Mouse (Mus musculus) cerebellum, adult (tissue): ENCODE results near the gene Ufc1.
A peak's percentile ranks its signal among the peaks of the same experiment; 100 is the strongest.

Source experiments
- ATAC-seq: cut with Nextera tagmentation; 2 replicates; pipeline ENCODE4 v1.9.2; 2017; ENCODE audit warnings: mild to moderate bottlenecking, moderate library complexity, mixed read lengths; ENCODE audit not compliant: insufficient number of reproducible peaks, low FRiP score, low TSS enrichment

The Ufc1 gene

DNA sequence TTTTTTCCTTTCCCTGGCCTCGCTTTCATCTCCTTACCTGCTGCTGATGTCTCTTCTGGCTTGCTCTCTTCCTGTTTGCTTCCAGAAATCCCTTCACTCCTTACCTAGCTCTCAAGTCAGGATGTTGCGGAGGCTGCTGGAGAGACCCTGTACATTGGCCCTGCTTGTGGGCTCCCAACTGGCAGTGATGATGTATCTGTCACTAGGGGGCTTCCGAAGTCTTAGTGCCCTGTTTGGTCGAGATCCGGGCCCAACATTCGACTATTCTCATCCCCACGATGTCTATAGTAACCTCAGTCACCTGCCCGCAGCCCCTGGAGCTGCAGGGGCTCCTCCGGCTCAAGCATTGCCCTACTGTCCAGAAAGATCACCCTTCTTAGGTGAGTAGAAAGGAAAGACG is 23.2 kb downstream of the Ufc1 start:
- ATAC-seq = no peak

DNA sequence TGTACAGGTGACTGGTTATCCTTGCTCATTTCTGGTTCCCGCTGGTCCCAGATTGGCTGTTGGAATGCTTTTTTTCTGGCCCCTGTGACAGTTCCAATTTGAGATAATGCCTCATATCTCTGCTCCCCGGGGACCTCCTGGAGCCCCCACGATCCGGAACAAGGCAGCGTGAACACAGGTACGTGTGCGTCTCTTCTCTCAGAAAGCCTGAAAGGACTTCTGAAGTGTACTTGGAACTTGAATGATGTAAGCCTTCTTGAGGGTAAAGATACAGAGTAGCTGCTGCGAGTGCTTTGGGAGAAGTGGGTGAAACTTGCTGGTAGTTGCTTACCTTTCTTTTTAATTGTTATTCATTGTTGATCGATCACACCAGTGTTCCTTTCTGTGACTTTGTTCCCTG is 23.6 kb downstream of the Ufc1 start:
- no peak for ATAC-seq

DNA sequence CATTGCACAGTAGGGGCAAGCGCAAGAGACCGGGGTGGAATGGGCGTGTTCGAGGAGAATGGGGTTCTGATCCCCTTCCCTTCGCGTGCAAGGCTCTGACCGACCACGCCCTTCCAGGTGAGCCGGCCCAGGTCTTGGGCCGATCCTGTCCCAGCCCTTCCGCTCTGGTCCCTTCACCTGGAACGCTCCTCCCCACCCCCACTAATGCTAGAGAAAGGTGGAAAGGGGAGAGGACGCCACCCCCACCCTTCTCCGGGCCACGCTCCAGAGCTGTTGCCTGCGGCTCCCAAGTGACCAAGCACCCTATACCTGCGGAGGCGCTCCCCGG is 24.3 kb downstream of the Ufc1 start:
- ATAC-seq = peak; percentile 53; the same call in 1 of the 2 replicates

DNA sequence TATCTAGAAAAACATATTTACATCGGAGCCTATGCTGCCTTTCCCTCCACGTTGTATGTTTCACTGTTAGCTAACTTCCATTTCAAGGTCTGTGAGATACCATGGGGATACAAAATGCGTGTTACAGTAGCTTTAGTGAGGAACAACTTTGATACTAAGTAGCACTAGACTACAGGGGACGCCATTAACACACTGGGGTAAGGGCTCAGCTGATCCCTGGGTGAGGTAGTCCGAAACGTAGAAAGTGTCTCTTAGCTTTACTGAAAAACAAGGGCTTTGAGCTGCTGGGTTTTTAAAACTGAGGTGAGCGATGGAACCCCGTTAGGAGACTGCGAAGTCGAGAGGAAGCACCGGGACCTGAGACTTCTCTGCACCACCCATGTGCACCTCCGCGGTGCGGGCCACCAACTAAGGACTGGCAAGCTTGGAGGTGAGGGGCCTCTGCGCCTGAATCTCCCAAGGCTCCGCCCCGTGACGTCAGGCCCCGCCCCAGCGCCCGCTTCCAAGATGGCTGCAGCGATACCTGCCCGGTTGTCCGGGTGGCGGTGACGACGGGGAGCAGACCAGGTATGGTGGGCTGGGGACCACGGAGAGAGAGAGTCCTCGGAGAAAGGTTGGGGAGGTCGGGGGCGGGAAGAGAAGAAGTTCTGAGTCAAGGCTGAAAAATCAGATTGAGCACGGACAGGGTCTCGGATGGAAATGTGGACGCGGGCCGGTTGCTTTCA is 24.8 kb downstream of the Ufc1 start, which contains the start of gene B4galt3:
Gene B4galt3 (plus strand): TSS at position 481 of the 725 bp plus-strand sequence.
- peak; percentile 96 for ATAC-seq

DNA sequence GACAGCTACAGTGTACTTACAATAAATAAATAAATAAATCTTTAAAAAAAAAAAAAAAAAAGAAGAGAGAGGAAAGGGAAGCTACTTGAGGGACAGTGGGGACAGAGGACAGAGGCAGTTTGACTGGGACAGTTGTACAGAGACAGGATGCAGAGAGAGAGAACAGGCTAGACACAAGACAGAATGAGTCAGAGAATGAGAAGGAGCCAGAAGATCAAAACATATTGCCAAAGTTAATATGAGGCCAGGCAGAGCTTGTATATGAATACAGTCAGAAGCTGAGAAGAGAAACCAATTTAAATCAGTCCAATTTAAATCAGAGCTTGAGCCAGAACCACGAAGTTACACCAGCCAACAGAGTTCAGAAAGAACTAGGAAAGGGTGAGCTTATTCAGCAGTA is 26.5 kb downstream of the Ufc1 start:
- no peak for ATAC-seq

DNA sequence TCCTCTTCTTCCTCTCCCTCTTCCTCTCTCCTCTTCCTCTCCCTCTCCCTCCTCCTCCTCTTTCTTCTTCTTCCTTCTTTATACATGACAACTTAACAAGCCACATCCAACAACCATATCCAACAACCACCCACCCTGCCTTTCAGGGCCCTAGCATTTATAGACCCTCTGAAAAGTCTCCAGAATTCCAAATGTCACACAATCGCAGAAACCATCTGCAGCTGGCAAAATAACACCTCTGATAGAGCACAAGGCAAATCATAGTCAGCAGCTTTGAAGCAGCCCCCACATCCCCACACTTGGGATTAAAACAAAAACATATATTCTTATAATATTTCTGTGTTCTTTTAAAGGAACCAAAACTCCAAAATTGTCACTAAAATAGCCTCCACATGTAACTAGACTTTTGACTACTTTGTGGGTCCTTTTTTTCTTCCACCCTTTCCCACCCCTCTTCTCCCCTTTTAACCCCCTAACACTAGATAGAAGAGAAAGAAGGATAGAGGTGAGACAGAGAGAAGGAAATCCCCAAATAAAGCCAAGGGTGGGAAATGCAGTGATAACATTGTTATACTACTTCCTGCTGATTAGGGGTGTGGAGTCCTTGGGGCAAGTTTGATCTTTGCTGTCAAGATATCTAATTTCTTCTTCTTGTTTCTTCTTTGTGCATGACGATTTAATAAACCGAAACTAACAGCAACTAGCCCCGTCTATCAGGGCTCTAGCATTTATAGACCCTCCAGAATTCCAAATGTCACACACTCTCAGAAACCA is 28.7 kb downstream of the Ufc1 start:
- ATAC-seq = no peak

DNA sequence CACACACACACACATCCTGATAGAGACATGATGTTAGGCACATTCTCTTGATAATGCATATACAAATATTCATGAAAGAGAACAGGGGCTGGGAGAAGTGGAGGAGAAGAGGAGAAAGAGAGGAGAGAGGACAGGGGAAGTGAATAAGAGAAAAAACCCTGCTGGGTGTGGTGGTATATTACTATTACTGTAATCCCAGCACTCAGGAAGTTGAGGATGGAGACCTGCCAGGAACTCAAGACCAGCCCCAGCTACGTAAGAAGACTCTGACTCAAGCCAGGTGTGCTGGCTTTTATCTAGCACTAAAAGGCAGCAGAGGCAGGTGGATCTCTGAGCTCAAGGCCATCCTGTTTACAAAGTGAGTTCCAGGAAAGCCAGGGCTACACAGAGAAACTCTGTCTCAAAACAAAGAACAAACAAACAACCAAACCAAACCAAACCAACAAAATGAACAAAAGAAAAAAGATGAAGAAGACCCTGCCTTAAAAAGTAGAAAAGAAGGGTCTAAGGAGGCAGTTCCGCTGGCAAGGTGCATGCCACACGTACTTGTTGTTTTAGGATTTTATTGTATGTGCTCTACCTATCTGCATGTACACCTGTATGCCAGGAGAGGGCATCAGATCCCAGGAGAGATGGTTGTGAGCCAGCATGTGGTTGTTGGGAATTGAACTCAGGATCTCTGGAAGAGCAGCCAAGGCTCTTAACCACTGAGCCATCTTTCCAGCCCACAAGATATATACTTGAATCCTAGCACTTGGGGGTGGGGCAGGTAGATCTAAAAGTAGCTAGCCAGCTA is 31.0 kb downstream of the Ufc1 start:
- no peak for ATAC-seq

DNA sequence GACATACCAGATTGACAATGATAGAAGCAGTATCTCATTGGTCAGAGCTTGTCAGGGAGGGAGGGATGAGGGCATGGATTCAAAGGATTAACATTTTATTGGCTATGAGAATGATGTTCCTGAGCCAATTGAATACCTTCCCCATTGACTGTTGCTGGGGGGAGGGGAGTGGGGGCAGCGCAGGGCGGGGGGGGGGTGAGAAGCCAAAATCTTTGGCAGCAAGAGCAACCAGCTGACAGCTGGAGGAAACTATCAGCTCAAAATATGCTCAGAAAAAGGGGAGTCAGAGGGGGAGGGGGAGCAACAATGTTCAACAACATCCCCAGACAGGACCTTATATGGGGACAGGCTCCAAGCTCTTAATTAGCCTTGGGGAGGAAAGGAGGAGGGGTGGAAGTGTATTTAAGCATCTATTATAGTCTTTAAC is 31.6 kb downstream of the Ufc1 start:
- ATAC-seq = no peak

DNA sequence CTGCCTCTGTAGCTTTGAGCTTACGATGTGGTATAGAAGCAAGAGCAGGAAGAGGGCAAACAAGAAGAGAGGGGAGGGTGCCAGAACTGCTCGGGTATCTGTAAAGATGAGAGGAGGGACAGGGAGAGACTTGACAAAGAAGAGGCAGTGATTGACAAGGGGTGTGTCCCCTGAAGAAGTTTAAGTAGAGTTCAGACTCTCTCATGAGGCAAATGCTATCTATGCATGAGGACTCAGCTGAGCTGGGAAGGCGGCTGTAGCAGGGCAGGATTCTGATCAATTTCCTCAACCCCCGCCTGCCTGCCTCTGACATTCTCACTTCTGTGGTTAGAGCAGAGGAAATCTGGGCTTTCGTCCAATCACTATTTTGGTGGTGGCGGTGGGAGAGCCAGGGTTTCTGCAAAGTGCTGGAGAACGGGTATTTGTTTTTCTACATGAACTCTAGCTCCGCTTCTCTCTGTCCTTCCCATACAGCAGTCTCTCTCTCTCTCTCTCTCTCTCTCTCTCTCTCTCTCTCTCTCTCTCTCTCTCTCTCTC is 32.2 kb downstream of the Ufc1 start:
- ATAC-seq = peak; percentile 53; the same call in 1 of the 2 replicates

DNA sequence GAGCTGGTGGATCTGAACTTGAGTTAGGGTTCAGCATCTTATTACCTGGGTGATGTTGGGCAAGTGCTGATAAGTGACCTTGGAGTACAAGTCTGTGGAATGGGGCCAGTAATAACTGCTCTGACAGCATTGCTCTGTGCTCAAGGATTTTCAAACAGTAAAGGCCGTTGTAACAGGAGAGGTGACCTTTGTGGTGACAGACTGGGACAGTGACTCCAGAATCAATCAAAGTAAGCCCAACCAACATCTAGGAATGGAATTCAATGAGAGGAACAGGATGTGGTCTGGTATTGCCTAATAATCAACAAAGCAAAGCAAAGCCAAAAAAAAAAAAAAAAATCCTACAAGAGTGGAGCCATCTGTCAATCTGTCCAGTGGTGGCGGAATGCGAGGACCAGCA is 34.5 kb downstream of the Ufc1 start:
- ATAC-seq = no peak

DNA sequence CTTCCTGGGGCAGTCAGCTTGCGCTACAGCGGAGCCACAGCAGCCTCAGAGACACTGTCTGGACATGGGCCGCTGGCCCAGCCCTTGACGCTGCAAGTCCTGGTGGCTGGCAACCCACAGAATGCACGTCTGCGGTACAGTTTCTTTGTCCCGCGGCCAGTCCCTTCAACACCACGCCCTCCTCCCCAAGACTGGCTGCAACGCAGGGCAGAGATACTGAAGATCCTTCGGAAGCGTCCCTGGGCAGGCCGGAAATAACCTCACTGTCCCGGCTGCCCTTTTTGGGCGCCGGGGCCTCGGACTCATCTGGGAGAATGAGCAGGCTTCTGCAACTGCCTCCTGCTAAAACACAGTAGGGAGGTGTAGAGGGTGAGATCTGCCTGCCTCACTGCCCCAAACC is 35.9 kb downstream of the Ufc1 start:
- ATAC-seq = no peak

DNA sequence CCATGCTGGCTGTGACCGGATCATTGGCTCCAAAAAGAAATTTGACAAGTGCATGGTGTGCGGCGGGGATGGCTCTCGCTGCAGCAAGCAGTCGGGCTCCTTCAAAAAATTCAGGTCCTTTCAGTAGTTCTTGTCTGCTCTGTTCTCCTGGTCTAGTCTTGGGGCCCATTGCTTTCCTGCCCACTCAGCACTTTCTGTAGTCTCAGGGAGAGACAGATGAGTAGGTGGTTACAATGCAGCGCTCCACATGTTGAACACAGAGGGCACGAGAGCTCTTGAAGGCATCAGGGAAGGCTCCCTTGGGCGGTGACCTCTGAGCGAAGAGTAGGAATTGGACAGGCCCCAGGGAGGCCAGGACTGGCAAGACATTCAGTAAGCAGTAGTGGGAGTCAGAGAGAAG is 37.0 kb downstream of the Ufc1 start:
- ATAC-seq = no peak

DNA sequence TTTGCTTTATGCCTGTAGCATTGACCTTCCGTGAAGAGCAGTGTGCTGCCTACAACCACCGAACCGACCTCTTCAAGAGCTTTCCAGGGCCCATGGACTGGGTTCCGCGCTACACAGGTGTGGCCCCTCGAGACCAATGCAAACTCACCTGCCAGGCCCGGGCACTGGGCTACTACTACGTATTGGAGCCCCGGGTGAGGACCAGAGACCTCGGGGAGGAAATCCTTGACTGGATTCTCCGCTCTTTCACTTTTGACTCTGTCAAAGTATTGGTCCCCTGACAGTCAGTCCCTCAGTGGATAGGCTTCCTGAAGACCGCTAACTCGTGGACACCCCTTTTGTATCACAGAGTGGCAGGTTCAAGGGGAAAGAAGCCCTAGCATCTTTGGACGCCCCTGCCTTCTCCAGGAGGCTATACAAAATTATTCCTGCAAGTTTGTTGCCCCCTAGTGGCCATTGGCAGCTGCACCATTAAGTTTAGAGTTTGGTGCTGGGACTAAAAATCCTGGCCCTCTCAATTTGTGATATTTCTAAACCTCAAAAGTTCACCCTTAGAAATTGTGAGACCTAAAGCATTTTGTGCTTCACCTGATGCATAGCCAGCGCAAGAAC is 37.8 kb downstream of the Ufc1 start:
- ATAC-seq = peak; percentile 46; the same call in 1 of the 2 replicates

DNA sequence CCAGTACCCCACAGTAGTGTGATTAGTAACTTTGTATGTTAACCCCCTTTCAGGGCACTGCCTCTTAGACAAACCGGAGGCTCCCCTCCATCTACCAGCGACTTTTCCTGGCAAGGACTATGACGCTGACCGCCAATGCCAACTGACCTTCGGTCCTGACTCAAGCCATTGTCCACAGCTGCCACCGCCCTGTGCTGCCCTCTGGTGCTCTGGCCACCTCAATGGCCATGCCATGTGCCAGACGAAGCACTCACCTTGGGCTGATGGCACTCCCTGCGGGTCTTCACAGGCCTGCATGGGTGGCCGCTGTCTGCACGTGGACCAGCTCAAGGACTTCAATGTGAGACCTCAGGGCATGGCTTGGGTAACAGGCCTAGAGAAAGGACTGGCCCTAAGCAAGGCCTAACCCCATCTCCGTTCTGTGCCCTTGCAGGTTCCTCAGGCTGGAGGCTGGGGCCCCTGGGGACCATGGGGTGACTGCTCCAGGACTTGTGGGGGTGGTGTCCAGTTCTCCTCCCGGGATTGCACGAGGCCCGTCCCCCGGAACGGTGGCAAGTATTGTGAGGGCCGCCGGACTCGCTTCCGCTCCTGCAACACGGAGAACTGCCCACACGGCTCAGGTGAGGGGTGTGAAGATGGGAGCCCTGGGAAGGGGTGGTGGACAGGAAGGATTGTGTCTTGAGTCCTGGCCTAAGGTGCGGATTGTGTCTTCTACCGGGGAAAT is 38.6 kb downstream of the Ufc1 start:
- ATAC-seq = no peak

DNA sequence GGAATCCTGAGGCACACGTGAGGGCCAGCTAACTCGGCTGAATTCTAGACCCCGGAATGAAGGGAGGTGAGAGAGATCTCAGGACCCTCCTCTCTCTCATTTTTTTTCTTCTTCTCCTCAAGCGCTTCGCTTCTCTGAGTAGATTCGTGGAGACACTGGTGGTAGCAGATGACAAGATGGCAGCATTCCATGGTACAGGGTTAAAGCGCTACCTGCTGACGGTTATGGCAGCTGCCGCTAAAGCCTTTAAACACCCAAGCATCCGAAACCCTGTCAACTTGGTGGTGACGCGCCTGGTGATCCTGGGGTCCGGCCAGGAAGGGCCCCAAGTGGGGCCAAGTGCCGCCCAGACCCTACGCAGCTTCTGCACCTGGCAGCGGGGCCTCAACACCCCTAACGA is 42.4 kb downstream of the Ufc1 start:
- ATAC-seq = no peak

DNA sequence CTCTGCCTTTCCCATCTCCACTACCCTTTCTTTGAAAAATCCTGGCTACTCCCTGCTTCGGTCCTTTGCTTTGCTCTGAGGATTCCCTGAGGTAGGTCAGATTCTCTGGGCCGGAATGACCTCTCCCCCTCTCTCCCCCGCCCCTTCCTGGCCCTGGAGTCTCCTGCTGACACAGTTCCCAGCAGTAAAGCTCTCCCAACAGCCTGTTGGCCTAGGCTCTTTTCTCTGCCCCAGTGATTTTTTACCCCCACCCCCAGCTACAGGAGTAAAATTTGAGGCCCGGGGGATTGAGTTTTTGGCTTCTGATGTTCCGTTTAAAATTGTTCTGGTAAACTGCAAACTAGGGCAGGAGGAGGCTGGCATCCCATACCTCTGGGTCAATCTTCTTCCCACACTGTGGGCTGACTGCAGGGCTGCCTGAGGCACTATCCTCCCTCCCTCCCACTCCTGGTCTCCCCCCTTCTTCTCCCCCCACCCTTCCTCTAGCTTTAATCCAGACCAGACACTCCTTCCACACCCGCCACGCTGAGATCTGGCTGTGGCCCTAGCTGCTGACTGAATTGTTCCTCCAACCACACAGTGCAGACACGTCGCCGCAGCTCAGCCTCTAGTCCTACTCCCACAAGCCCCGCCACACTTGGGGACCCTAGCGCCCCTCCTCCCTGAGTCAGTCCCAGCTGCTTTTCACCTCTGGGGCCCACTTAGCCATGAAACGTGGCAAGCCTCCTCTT is 43.1 kb downstream of the Ufc1 start:
- no peak for ATAC-seq

DNA sequence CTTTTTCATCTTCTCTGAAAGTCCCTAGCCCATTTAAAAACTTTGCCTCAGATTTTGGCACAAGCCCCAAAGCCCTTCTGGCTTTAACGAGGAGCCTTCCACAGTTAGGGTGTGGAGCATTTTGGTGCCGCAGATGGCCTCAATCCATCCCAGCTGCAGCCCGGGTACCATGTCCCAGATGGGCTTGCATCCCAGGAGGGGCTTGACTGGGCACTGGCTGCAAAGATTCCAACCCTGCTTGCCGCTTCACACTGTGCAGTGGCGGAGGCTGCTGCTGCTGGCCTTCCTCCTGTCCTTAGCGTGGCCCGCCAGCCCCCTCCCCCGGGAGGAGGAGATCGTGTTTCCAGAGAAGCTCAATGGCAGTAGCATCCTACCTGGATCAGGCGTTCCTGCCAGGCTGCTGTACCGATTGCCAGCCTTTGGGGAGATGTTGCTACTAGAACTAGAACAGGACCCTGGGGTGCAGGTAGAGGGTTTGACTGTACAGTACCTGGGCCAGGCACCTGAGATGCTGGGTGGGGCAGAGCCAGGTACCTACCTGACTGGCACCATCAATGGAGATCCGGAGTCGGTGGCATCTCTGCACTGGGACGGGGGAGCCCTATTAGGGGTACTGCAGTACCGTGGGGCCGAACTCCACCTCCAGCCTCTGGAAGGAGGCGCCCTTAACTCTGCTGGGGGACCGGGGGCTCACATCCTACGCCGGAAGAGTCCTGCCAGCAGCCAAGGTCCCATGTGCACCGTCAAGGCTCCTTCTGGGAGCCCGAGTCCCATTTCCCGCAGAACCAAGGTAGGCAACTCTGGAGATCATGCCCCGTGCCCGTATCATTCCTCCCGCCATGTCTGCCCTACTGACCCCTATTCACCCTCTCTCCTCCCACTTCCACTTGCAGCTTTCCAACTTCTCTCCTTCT is 43.9 kb downstream of the Ufc1 start, which contains the start of gene Ndufs2:
Gene Ndufs2 (minus strand): TSS at position 709 of the 914 bp plus-strand sequence.
- no peak for ATAC-seq
